Mouse (Mus musculus) mature B cell (primary cell): Measurements from ENCODE around the gene Ctnna3.
"Not testable (repeated sequence)": the region's sequence is repeated elsewhere in the genome, so short reads cannot be mapped to it uniquely, and the experiment has no call there.

Source experiments
- in situ Hi-C: fragments of 300-500 bp; cut with MboI; formaldehyde crosslinking; loops from 2 replicates; pipeline ENCODE4 v1.14.3; 2019

The Ctnna3 gene

GRCm38 (mm10) chr10:64879860-64880259 is 1450.0 kb downstream of the Ctnna3 start:
- in situ Hi-C loops, result no loop called here

- in situ Hi-C loops, result no loop called here
These were observed 1457.0 kb downstream of the Ctnna3 start for GRCm38 (mm10) chr10:64886946-64887345.

- in situ Hi-C loops, result no loop called here
These were observed 1462.6 kb downstream of the Ctnna3 start for GRCm38 (mm10) chr10:64892458-64892857.

GRCm38 (mm10) chr10:64898739-64899138 is 1468.8 kb downstream of the Ctnna3 start:
- in situ Hi-C loops, result no loop called here

GRCm38 (mm10) chr10:64901726-64902125 is 1471.8 kb downstream of the Ctnna3 start:
- in situ Hi-C loops, result no loop called here

- in situ Hi-C loops, result no loop called here
These were observed 1511.1 kb downstream of the Ctnna3 start for GRCm38 (mm10) chr10:64940975-64941374.

GRCm38 (mm10) chr10:64958391-64958790 is 1528.5 kb downstream of the Ctnna3 start:
- in situ Hi-C loops, result no loop called here

GRCm38 (mm10) chr10:64992871-64993270 is 1563.0 kb downstream of the Ctnna3 start:
- in situ Hi-C loops, result no loop called here

- in situ Hi-C loops, result no loop called here
These were observed 1583.6 kb downstream of the Ctnna3 start for GRCm38 (mm10) chr10:65013525-65013924.

GRCm38 (mm10) chr10:65022667-65023066 is 1592.8 kb downstream of the Ctnna3 start:
- in situ Hi-C loops, result no loop called here

GRCm38 (mm10) chr10:65033516-65033915 is 1603.6 kb downstream of the Ctnna3 start:
- in situ Hi-C loops, result not testable (repeated sequence)
